Mouse (Mus musculus) naive thymus-derived CD4-positive, alpha-beta T cell, adult 2 months (primary cell): ENCODE measurements around the gene Ran.

Source experiments
- DNase-seq: peaks from one replicate; pipeline ENCODE4 v3.0.0-alpha.2; 2011; ENCODE audit warnings: low read depth

Ran gene

DNA sequence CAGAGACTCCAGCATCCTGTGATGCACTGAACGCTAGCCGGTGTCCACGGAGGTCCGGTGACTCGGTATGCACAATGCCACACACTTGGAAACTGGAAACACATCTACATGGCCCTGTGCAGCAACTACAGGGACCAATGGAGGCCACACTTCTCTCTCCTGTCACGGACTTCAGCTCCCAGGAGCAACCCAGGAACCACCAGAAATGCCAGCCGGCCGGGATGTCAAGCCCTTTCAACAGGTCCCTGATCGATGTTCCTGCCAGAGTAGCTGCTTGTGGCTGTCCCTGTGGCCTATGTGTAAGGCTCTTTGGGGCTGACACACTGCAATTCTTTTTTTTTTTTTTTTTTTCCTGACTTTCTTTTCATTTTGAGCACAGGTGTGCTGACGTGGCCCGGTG lies 44.3 kb downstream of the Ran start:
- DNase-seq: no peak

DNA sequence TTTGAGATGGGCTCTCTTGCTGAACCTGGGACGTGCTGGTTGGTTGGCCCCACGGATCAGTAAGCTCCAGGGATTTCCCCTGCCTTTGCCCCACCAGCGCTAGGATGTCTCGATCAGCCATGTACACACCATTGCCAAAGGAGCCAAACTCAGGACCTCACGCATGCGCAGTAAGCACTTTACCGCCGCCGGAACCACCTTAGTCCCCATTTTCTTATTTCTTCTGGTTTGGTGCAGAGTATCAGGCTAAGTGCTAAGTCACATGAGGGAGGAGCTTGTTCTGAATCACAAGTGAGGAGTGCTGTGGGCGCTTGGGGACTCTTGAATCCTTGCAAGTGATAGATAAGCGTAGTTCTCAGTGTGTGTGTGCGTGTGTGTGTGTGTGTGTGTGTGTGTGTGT lies 45.4 kb downstream of the Ran start:
- no peak for DNase-seq

- no peak for DNase-seq
Measured at GRCm38 (mm10) chr5:129065946-129066345, 46.1 kb downstream of the Ran start.

DNA sequence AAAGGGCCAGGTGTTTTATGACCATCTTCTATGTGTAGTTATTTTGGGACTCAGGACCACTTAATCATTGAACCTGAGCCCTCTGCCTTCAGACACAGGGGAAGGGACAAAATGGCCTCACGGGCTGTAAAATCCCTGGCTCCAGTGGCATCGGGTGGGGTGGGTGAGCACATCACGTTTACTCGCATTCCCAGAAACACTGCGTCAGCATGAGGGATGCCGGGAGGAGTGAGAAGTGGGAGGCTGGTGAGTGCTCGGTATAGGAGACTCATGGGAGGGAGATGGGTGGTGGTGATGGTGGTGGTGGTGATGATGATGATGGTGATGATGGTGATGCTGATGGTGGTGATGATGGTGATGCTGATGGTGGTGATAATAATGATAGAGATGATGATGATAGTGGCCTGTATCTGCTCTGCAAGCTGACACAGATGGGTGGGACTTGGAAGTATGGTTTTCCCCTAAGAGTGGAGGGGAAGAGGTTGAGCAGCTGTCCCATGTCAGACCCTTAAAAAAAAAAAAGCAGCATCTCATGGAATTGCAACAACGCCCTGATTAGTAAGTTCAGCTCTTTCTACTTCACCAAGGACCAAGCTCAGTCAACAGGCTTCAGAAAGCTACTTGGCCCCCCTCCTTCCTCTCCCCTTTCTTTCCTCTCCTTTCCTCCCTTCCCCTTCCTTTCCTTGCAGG lies 46.8 kb downstream of the Ran start:
- DNase-seq: no peak

GRCm38 (mm10) chr5:129067231-129067834 lies 47.5 kb downstream of the Ran start:
- no peak for DNase-seq

GRCm38 (mm10) chr5:129071761-129072280 lies 52.0 kb downstream of the Ran start:
- no peak for DNase-seq

DNA sequence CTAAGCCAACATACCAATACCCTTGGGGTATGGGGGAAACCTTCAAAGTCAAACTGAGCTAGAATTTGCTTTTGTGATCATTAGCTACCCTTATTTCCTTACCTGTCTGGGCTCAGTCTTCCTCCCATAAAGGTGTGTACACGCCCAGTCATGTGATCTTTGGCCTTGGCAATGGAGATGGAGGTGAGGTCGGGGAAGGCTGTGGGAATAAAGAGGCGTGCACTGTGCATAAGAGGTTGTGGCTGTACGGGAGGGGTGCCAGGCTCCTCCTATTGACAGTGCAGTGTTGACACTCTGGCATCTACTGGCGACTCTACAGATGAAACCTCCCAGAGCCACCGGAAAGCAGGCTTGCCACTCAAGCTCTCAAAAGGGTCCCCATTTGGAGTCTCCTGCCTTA lies 53.5 kb downstream of the Ran start:
- no peak for DNase-seq
